Mouse (Mus musculus): ENCODE results near the gene Gm21731. TPM values are rescaled to one million over a fixed set of nuclear protein-coding genes. Genes with fewer than 3 reads are reported as not detected.

Gm21731 gene
- polyA plus RNA-seq, 1 experiment, result not detected

GRCm38 (mm10) chr13:120278784-120279183, 39.9 kb downstream of the Gm21731 start:
- TF ChIP-seq FLI1 (IDR thresholded peaks at IDR 0.05; ENCODE audit: low read length), result no peak
- no peak for TF ChIP-seq GATA1 (IDR thresholded peaks at IDR 0.05; ENCODE audit: borderline replicate concordance, low read length)

More at GRCm38 (mm10) chr13:120278784-120279183, 39.9 kb downstream of the Gm21731 start:
- H3K27me3 ChIP-seq (replicated peaks), result no peaks in the 10 kb centered on the region
- H3K4me3 ChIP-seq (replicated peaks), result no peak overlapping the region
- H3K36me3 ChIP-seq (replicated peaks; ENCODE audit: low read length), result no peaks in the 10 kb centered on the region
- H3K9me3 ChIP-seq, result no peaks in the 10 kb centered on the region
- no peaks in the 10 kb centered on the region for H3K4me1 ChIP-seq

Other genes starting within 250 kb of the Gm21731 start
- gene Gm36079, start 212.1 kb upstream of the Gm21731 start, polyA plus RNA-seq (2012; ENCODE audit: insufficient read depth, low replicate concordance), result not detected in 2 replicates
- 9.4 TPM in 1 of 2 replicates, not detected in the other for gene Gm21188, start 186.9 kb upstream of the Gm21731 start, polyA plus RNA-seq (2012; ENCODE audit: insufficient read depth, low replicate concordance)
- gene Gm20767, start 98.9 kb upstream of the Gm21731 start, polyA plus RNA-seq (2012; ENCODE audit: insufficient read depth, low replicate concordance), result not detected in 2 replicates
- gene Gm21818, start 66.7 kb upstream of the Gm21731 start, polyA plus RNA-seq (2012; ENCODE audit: insufficient read depth, low replicate concordance), result not detected in 2 replicates
- gene Gm21762, start 23.2 kb upstream of the Gm21731 start, polyA plus RNA-seq (2012; ENCODE audit: insufficient read depth, low replicate concordance), result not detected in 2 replicates
- not detected in 2 replicates for gene AF067061, start 24.0 kb downstream of the Gm21731 start, polyA plus RNA-seq (2012; ENCODE audit: insufficient read depth, low replicate concordance)
- gene BC147527, start 61.3 kb downstream of the Gm21731 start, polyA plus RNA-seq (2012; ENCODE audit: insufficient read depth, low replicate concordance), result not detected in 2 replicates
- not detected in 2 replicates for gene Tcstv3, start 77.8 kb downstream of the Gm21731 start, polyA plus RNA-seq (2012; ENCODE audit: insufficient read depth, low replicate concordance)